Mouse (Mus musculus) myocyte (in vitro differentiated cells): ENCODE data around the gene Nmur1.

ENCODE experiments used
- CEBPB ChIP-seq: IDR thresholded peaks from 2 replicates; pipeline ENCODE4 v1.6.1; 2011; ENCODE audit warnings: mild to moderate bottlenecking, moderate library complexity; ENCODE audit not compliant: poor library complexity, insufficient read depth, severe bottlenecking
- E2F4 ChIP-seq: IDR thresholded peaks from one replicate; pipeline ENCODE4 v1.6.1; 2011; ENCODE audit warnings: mild to moderate bottlenecking, control low read depth, moderate library complexity; ENCODE audit not compliant: insufficient read depth
- MAX ChIP-seq: IDR thresholded peaks from one replicate; pipeline ENCODE4 v1.6.1; 2011; ENCODE audit warnings: low read depth, mild to moderate bottlenecking, control low read depth
- MYOG ChIP-seq, 3 experiments: IDR thresholded peaks; one replicate each; pipeline ENCODE4 v1.6.1; 2011; ENCODE audit warnings: control low read depth in 2 of 3, low read depth in 2 of 3, mild to moderate bottlenecking in 2 of 3; ENCODE audit not compliant: insufficient read length in 2 of 3, control insufficient read depth in 1 of 3, insufficient read depth in 1 of 3
- POLR2A ChIP-seq: IDR thresholded peaks from one replicate; pipeline ENCODE4 v1.6.1; 2011; ENCODE audit warnings: low read depth, mild to moderate bottlenecking, control low read depth, moderate library complexity; ENCODE audit not compliant: insufficient read length
- USF1 ChIP-seq: IDR thresholded peaks from one replicate; pipeline ENCODE4 v1.6.1; 2011; ENCODE audit warnings: low read depth, mild to moderate bottlenecking, control low read depth, moderate library complexity

DNA sequence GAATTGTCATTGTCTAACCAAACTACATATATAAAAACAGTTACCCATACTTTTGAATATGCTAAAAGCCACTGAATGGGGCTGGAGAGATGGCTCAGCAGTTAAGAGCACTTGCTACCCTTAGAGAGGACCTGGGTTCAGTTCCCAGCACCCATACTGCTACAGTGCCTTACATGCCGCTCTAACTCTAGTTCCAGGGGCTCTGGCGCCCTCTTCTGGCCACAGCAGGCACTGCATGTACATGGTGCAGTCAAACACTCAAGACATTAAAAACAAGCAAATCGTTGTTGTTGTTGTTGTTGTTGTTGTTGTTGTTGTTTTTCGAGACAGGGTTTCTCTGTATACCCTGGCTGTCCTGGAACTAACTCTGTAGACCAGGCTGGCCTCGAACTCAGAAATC is 21.2 kb downstream of the Nmur1 start:
- TF ChIP-seq POLR2A = no peak
- no peak for TF ChIP-seq CEBPB
- no peak for TF ChIP-seq USF1
- TF ChIP-seq MYOG (IDR thresholded peaks at IDR 0.05; ENCODE audit: control insufficient read depth in 1 of 3, insufficient read depth in 1 of 3, insufficient read length in 2 of 3, low read depth in 2 of 3) = no peak
- no peak for TF ChIP-seq E2F4
- no peak for TF ChIP-seq MAX
